Mouse (Mus musculus): ENCODE measurements around the gene Psmd2.

GRCm38 (mm10) chr16:20621991-20622685 is 29.3 kb upstream of the Psmd2 start:
- TF ChIP-seq CTCF (IDR thresholded peaks at IDR 0.05; ENCODE audit: low read depth, low read length) = no peak
- no peak for TF ChIP-seq EP300 (IDR thresholded peaks at IDR 0.05; ENCODE audit: insufficient read depth, low read depth, low read length)
- no peak for TF ChIP-seq POLR2A (IDR thresholded peaks at IDR 0.05; ENCODE audit: insufficient read depth, low read length)

All from ES-Bruce4 (cell line).